Mouse (Mus musculus) limb, embryonic 13.5 days (tissue): ENCODE measurements at regions not wholly inside any gene's neighbourhood (a gene's known extent, or its start where the extent isn't known, plus 50 kb on each side); places are given as distances from the start of the nearest gene placed in this dataset.

Source experiments
- ATAC-seq: fragments of 200-750 bp; cut with Nextera tagmentation; 2 replicates; pipeline ENCODE4 v1.8.0; 2017; ENCODE audit warnings: low read depth, moderate number of reproducible peaks, moderate TSS enrichment; ENCODE audit not compliant: low FRiP score
- H3K27ac ChIP-seq: fragments of 300-500 bp; sonication (generic); 2 replicates; pipeline ENCODE4 v1.5.1; 2015; ENCODE audit warnings: inconsistent platforms, mild to moderate bottlenecking, moderate library complexity
- H3K27me3 ChIP-seq: fragments of 300-500 bp; sonication (generic); 2 replicates; pipeline ENCODE4 v1.6.1; 2015; ENCODE audit warnings: mild to moderate bottlenecking, inconsistent platforms
- H3K36me3 ChIP-seq: fragments of 300-500 bp; sonication (generic); 2 replicates; pipeline ENCODE4 v1.6.1; 2015; ENCODE audit warnings: inconsistent platforms, mild to moderate bottlenecking, moderate library complexity
- H3K4me1 ChIP-seq: fragments of 300-500 bp; sonication (generic); 2 replicates; pipeline ENCODE4 v1.6.1; 2015; ENCODE audit warnings: inconsistent platforms
- H3K4me2 ChIP-seq: fragments of 300-500 bp; sonication (generic); replicated peaks from 2 replicates; pipeline ENCODE4 v1.6.1; 2015; ENCODE audit warnings: inconsistent platforms, mild to moderate bottlenecking, moderate library complexity
- H3K4me3 ChIP-seq: fragments of 300-500 bp; sonication (generic); 2 replicates; pipeline ENCODE4 v1.5.1; 2015; ENCODE audit warnings: moderate library complexity, mild to moderate bottlenecking, inconsistent platforms
- H3K9ac ChIP-seq: fragments of 300-500 bp; sonication (generic); 2 replicates; pipeline ENCODE4 v1.6.1; 2015; ENCODE audit warnings: mild to moderate bottlenecking, inconsistent platforms
- H3K9me3 ChIP-seq: fragments of 300-500 bp; sonication (generic); 2 replicates; pipeline ENCODE4 v1.6.1; 2016; ENCODE audit warnings: inconsistent platforms
- WGBS: fragments of 180-500 bp; shearing (Covaris S2); methylation state at CpG from one replicate; pipeline ENCODE4 v1.1.7; 2015; 5-methylcytosine and 5-hydroxymethylcytosine counted together

- Histone ChIP-seq H3K9ac (no peak overlapping the region), H3K9me3 (no peaks in the 10 kb centered on the region; the same call in 1 of the 2 replicates), H3K4me1 (no peaks in the 10 kb centered on the region), H3K27ac (no peak overlapping the region), H3K27me3 (no peaks in the 10 kb centered on the region), H3K4me2 (no peak overlapping the region), H3K4me3 (no peak overlapping the region), H3K36me3 (no peaks in the 10 kb centered on the region)
- ATAC-seq, result no peak
- 54% methylated on average over 6 of the region's 6 CpGs for WGBS
These were observed 290.7 kb downstream of the Rngtt start for GRCm38 (mm10) chr4:33600805-33601204.

GRCm38 (mm10) chr4:33604636-33605035 is 294.5 kb downstream of the Rngtt start:
- H3K9me3 ChIP-seq, result no peaks in the 10 kb centered on the region

GRCm38 (mm10) chr4:33639821-33640575 is 284.4 kb upstream of the Cnr1 start:
- WGBS, result 80% methylated on average over 5 of the region's 5 CpGs
- Histone ChIP-seq H3K36me3 (no peaks in the 10 kb centered on the region), H3K4me3 (no peak overlapping the region), H3K9ac (no peak overlapping the region), H3K4me2 (no peak overlapping the region), H3K9me3 (no peaks in the 10 kb centered on the region), H3K27ac (no peak overlapping the region), H3K27me3 (no peaks in the 10 kb centered on the region), H3K4me1 (no peaks in the 10 kb centered on the region)
- ATAC-seq, result no peak

More at GRCm38 (mm10) chr4:33604636-33605035, 294.5 kb downstream of the Rngtt start:
- Histone ChIP-seq H3K4me1 (no peaks in the 10 kb centered on the region), H3K9ac (no peak overlapping the region), H3K27me3 (no peaks in the 10 kb centered on the region), H3K4me3 (no peak overlapping the region), H3K4me2 (no peak overlapping the region), H3K27ac (no peak overlapping the region), H3K36me3 (no peaks in the 10 kb centered on the region)
- 86% methylated on average over 5 of the region's 5 CpGs for WGBS
- ATAC-seq, result no peak

- Histone ChIP-seq H3K9me3 (no peaks in the 10 kb centered on the region), H3K27ac (no peak overlapping the region), H3K4me3 (no peak overlapping the region), H3K4me2 (no peak overlapping the region), H3K27me3 (no peaks in the 10 kb centered on the region), H3K9ac (no peak overlapping the region), H3K4me1 (no peaks in the 10 kb centered on the region), H3K36me3 (no peaks in the 10 kb centered on the region)
- 71% methylated on average over 11 of the region's 11 CpGs for WGBS
- no peak for ATAC-seq
These were observed 283.7 kb upstream of the Cnr1 start for GRCm38 (mm10) chr4:33640576-33641255.

- Histone ChIP-seq H3K9ac (no peak overlapping the region), H3K4me1 (no peaks in the 10 kb centered on the region), H3K9me3 (no peaks in the 10 kb centered on the region), H3K27me3 (no peaks in the 10 kb centered on the region), H3K36me3 (no peaks in the 10 kb centered on the region), H3K27ac (no peak overlapping the region), H3K4me2 (no peak overlapping the region), H3K4me3 (no peak overlapping the region)
- WGBS, result 80% methylated on average over 6 of the region's 6 CpGs
- ATAC-seq, result no peak
These were observed 282.5 kb upstream of the Cnr1 start for GRCm38 (mm10) chr4:33641883-33642282.

GRCm38 (mm10) chr4:33642526-33642925 is 281.9 kb upstream of the Cnr1 start:
- Histone ChIP-seq H3K4me3 (no peak overlapping the region), H3K4me1 (no peaks in the 10 kb centered on the region), H3K9ac (no peak overlapping the region), H3K4me2 (no peak overlapping the region), H3K27me3 (no peaks in the 10 kb centered on the region), H3K9me3 (no peaks in the 10 kb centered on the region), H3K27ac (no peak overlapping the region), H3K36me3 (no peaks in the 10 kb centered on the region)
- ATAC-seq, result no peak
- WGBS, result 92% methylated on average over 13 of the region's 13 CpGs

- no peaks in the 10 kb centered on the region for H3K27me3 ChIP-seq
- H3K9me3 ChIP-seq, result no peaks in the 10 kb centered on the region
- no peaks in the 10 kb centered on the region for H3K36me3 ChIP-seq
- WGBS, result 78% methylated on average over 2 of the region's 2 CpGs
- H3K27ac ChIP-seq, result no peak overlapping the region
- no peak overlapping the region for H3K4me2 ChIP-seq
- H3K4me3 ChIP-seq, result no peak overlapping the region
- no peaks in the 10 kb centered on the region for H3K4me1 ChIP-seq
- ATAC-seq, result no peak
- H3K9ac ChIP-seq, result no peak overlapping the region
These were observed 279.2 kb upstream of the Cnr1 start for GRCm38 (mm10) chr4:33645217-33645616.

GRCm38 (mm10) chr4:33651292-33651691 is 273.1 kb upstream of the Cnr1 start:
- no peaks in the 10 kb centered on the region for H3K9me3 ChIP-seq
- H3K36me3 ChIP-seq, result no peaks in the 10 kb centered on the region
- no peak for ATAC-seq
- H3K4me3 ChIP-seq, result no peak overlapping the region
- WGBS, result 76% methylated on average over 5 of the region's 5 CpGs
- no peak overlapping the region for H3K27ac ChIP-seq
- 0 out of 2 replicates have a peak, but pooled peaks cover 4% of the 10 kb centered on the region for H3K4me1 ChIP-seq
- H3K27me3 ChIP-seq, result no peaks in the 10 kb centered on the region
- no peak overlapping the region for H3K4me2 ChIP-seq
- H3K9ac ChIP-seq, result no peak overlapping the region

- 90% methylated on average over 14 of the region's 14 CpGs for WGBS
- Histone ChIP-seq H3K4me2 (no peak overlapping the region), H3K27ac (no peak overlapping the region), H3K4me3 (no peak overlapping the region), H3K9ac (no peak overlapping the region), H3K36me3 (no peaks in the 10 kb centered on the region), H3K27me3 (no peaks in the 10 kb centered on the region), H3K9me3 (no peaks in the 10 kb centered on the region), H3K4me1 (peaks cover 23% of the 10 kb centered on the region)
- ATAC-seq, result no peak
These were observed 264.6 kb upstream of the Cnr1 start for GRCm38 (mm10) chr4:33659766-33660165.

- no peaks in the 10 kb centered on the region for H3K9me3 ChIP-seq
- no peak overlapping the region for H3K4me3 ChIP-seq
- H3K36me3 ChIP-seq, result no peaks in the 10 kb centered on the region
- ATAC-seq, result no peak
- no peaks in the 10 kb centered on the region for H3K27me3 ChIP-seq
- H3K4me1 ChIP-seq, result peaks cover 24% of the 10 kb centered on the region
- no peak overlapping the region for H3K27ac ChIP-seq
- no peak overlapping the region for H3K9ac ChIP-seq
- 60% methylated on average over 5 of the region's 5 CpGs for WGBS
- H3K4me2 ChIP-seq, result no peak overlapping the region
These were observed 263.8 kb upstream of the Cnr1 start for GRCm38 (mm10) chr4:33660553-33660952.

GRCm38 (mm10) chr4:33661862-33662261 is 262.5 kb upstream of the Cnr1 start:
- H3K36me3 ChIP-seq, result no peaks in the 10 kb centered on the region
- no peak overlapping the region for H3K27ac ChIP-seq
- no peak overlapping the region for H3K4me2 ChIP-seq
- ATAC-seq, result no peak
- H3K4me1 ChIP-seq, result peaks cover 20% of the 10 kb centered on the region
- no peak overlapping the region for H3K9ac ChIP-seq
- 92% methylated on average over 3 of the region's 3 CpGs for WGBS
- H3K4me3 ChIP-seq, result no peak overlapping the region
- H3K9me3 ChIP-seq, result no peaks in the 10 kb centered on the region
- no peaks in the 10 kb centered on the region for H3K27me3 ChIP-seq

GRCm38 (mm10) chr4:33662965-33663364 is 261.4 kb upstream of the Cnr1 start:
- H3K36me3 ChIP-seq, result no peaks in the 10 kb centered on the region
- ATAC-seq, result no peak
- H3K27me3 ChIP-seq, result no peaks in the 10 kb centered on the region
- no peak overlapping the region for H3K4me3 ChIP-seq
- no peak overlapping the region for H3K4me2 ChIP-seq
- H3K4me1 ChIP-seq, result peaks cover 25% of the 10 kb centered on the region
- no peak overlapping the region for H3K9ac ChIP-seq
- no peak overlapping the region for H3K27ac ChIP-seq
- WGBS, result 70% methylated on average over 11 of the region's 11 CpGs
- H3K9me3 ChIP-seq, result no peaks in the 10 kb centered on the region
